In the genomic region with DNA sequence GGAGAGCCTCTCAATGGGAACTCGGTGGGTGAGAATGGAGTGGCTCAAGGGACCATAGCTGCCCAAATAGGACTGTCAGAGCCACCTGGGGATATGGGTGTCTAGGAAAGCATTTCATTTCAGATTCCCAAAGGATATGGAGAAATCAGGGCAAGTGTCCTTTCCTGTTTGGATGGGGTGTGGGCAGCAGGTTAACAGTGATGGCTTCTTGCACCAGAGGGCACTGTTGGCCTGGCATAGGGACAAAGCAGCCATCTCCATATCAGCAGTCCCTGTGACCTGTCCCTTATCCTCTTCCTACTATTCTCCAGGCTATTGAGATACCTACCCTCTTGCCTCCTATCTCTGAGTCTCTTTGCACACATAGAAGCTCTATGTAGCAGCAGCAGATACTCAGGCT, we compare ENCODE assay signal across 14 mouse cellular contexts. TPM values are rescaled to one million over a fixed set of nuclear protein-coding genes. Genes with fewer than 3 reads are reported as not detected.
DNase-seq lines count a peak whose midpoint lies in the region; ATAC-seq and TF ChIP-seq lines count a peak whose summit lies in the region.
"Had no signal": no experiment of that assay in that cellular context is flagged by ENCODE, and none has a peak within 500 bp of the region (broad histone marks: within the 10 kb centered on the region; RNA-seq: fewer than 3 reads in every experiment).

No protein-coding gene starts in this region.

- H3K27ac ChIP-seq in hindbrain, postnatal 0 days: no peak overlapping the region
- no peak overlapping the region for H3K27ac ChIP-seq in hindbrain, embryonic 10.5 days
- H3K27ac ChIP-seq in lung, embryonic 14.5 days (ENCODE audit: low read depth): no peak overlapping the region
- no peak overlapping the region for H3K27ac ChIP-seq in stomach, postnatal 0 days (replicated peaks)
- H3K27ac ChIP-seq: liver, embryonic 13.5 days; midbrain, embryonic 10.5 days had no signal

- H3K27me3 ChIP-seq in hindbrain, postnatal 0 days (ENCODE audit: insufficient read depth, low read length): no peaks in the 10 kb centered on the region
- H3K27me3 ChIP-seq in hindbrain, embryonic 10.5 days (ENCODE audit: insufficient read depth, poor library complexity, severe bottlenecking): no peaks in the 10 kb centered on the region
- no peaks in the 10 kb centered on the region for H3K27me3 ChIP-seq in lung, embryonic 14.5 days (ENCODE audit: insufficient read depth, low read length)
- H3K27me3 ChIP-seq in stomach, postnatal 0 days (ENCODE audit: control insufficient read depth, insufficient read depth, low read length): no peaks in the 10 kb centered on the region

- no peak overlapping the region for H3K9ac ChIP-seq in hindbrain, postnatal 0 days (replicated peaks; ENCODE audit: low read length)
- no peak overlapping the region for H3K9ac ChIP-seq in lung, embryonic 14.5 days
- H3K9ac ChIP-seq in stomach, postnatal 0 days (ENCODE audit: low read length): no peak overlapping the region
- H3K9ac ChIP-seq: liver, embryonic 13.5 days had no signal

- 83% methylated on average over 1 of the region's 1 CpGs for WGBS in hindbrain, postnatal 0 days
- 80% methylated on average over 1 of the region's 1 CpGs for WGBS in hindbrain, embryonic 10.5 days
- WGBS in lung, embryonic 14.5 days: 52% methylated on average over 1 of the region's 1 CpGs
- WGBS in stomach, postnatal 0 days: 48% methylated on average over 1 of the region's 1 CpGs

- H3K36me3 ChIP-seq in hindbrain, postnatal 0 days (ENCODE audit: insufficient read depth, low read length): no peaks in the 10 kb centered on the region
- H3K36me3 ChIP-seq in hindbrain, embryonic 10.5 days: no peaks in the 10 kb centered on the region
- no peaks in the 10 kb centered on the region for H3K36me3 ChIP-seq in lung, embryonic 14.5 days (ENCODE audit: insufficient read depth)
- no peaks in the 10 kb centered on the region for H3K36me3 ChIP-seq in stomach, postnatal 0 days (ENCODE audit: control insufficient read depth, insufficient read depth, low read length)
- H3K36me3 ChIP-seq: liver, embryonic 13.5 days; midbrain, embryonic 10.5 days had no signal

- H3K4me3 ChIP-seq in hindbrain, postnatal 0 days (ENCODE audit: low read length): no peak overlapping the region
- no peak overlapping the region for H3K4me3 ChIP-seq in hindbrain, embryonic 10.5 days
- H3K4me3 ChIP-seq in lung, embryonic 14.5 days (ENCODE audit: low read depth, low read length): no peak overlapping the region
- H3K4me3 ChIP-seq in stomach, postnatal 0 days (ENCODE audit: low read depth, low read length): no peak overlapping the region
- H3K4me3 ChIP-seq: liver, embryonic 13.5 days; midbrain, embryonic 10.5 days had no signal

- TF ChIP-seq CTCF in hindbrain, postnatal 0 days (IDR thresholded peaks at IDR 0.05; ENCODE audit: low read depth): peak; percentile 43
- TF ChIP-seq CTCF in lung, embryonic 14.5 days (IDR thresholded peaks at IDR 0.05; ENCODE audit: low read depth): peak; percentile 37; the same call in 1 of the 2 replicates
- peak; percentile 67 for TF ChIP-seq CTCF in stomach, postnatal 0 days (IDR thresholded peaks at IDR 0.05; ENCODE audit: low read depth)

- H3K4me2 ChIP-seq in hindbrain, postnatal 0 days (ENCODE audit: low read depth, low read length): no peak overlapping the region
- H3K4me2 ChIP-seq in lung, embryonic 14.5 days: no peak overlapping the region
- H3K4me2 ChIP-seq in stomach, postnatal 0 days (replicated peaks; ENCODE audit: low read depth): no peak overlapping the region
- H3K4me2 ChIP-seq: liver, embryonic 13.5 days had no signal

- H3K4me1 ChIP-seq in hindbrain, postnatal 0 days (ENCODE audit: insufficient read depth, low read length): 0 out of 2 replicates have a peak, but pooled peaks cover 2% of the 10 kb centered on the region
- peaks cover 9% of the 10 kb centered on the region; the same call in 1 of the 2 replicates for H3K4me1 ChIP-seq in hindbrain, embryonic 10.5 days (replicated peaks)
- H3K4me1 ChIP-seq in lung, embryonic 14.5 days (ENCODE audit: insufficient read depth): no peaks in the 10 kb centered on the region
- H3K4me1 ChIP-seq in stomach, postnatal 0 days (replicated peaks; ENCODE audit: control insufficient read depth, insufficient read depth): no peaks in the 10 kb centered on the region

- ATAC-seq in hindbrain, postnatal 0 days: no peak
- no peak for ATAC-seq in lung, embryonic 14.5 days (ENCODE audit: insufficient read depth)
- no peak for ATAC-seq in stomach, postnatal 0 days (ENCODE audit: low FRiP score, low TSS enrichment)
- ATAC-seq in megakaryocyte, adult 5-6 weeks (ENCODE audit: poor library complexity, severe bottlenecking): no peak

- no peak for TF ChIP-seq EP300 in stomach, postnatal 0 days (optimal IDR thresholded peaks at IDR 0.05)

- DNase-seq in adrenal gland, postnatal 10 days: peak; percentile 54
- DNase-seq in adrenal gland, postnatal 36 days: no peak
- DNase-seq in hindbrain, postnatal 0 days (ENCODE audit: low spot score): no peak
- no peak for DNase-seq in hindbrain, embryonic 10.5 days (ENCODE audit: low spot score)
- no peak for DNase-seq in lung, embryonic 14.5 days
- no peak for DNase-seq in lung, postnatal 10 days
- DNase-seq in stomach, postnatal 0 days (ENCODE audit: low spot score): no peak
- DNase-seq: gastrocnemius, postnatal 25 days; heart, postnatal 36 days; layer of hippocampus, postnatal 36 days; liver, embryonic 13.5 days; right cerebral cortex, adult 18-20 months had no signal

- no peaks in the 10 kb centered on the region for H3K9me3 ChIP-seq in hindbrain, postnatal 0 days (ENCODE audit: low read length)
- no peaks in the 10 kb centered on the region for H3K9me3 ChIP-seq in hindbrain, embryonic 10.5 days
- no peaks in the 10 kb centered on the region for H3K9me3 ChIP-seq in lung, embryonic 14.5 days (ENCODE audit: low read depth, low read length)
- H3K9me3 ChIP-seq in stomach, postnatal 0 days (ENCODE audit: control insufficient read depth, low read length): no peaks in the 10 kb centered on the region
- H3K9me3 ChIP-seq: liver, embryonic 13.5 days; midbrain, embryonic 10.5 days had no signal

RNA-seq across cellular contexts. Expression of gene Lrfn4, which starts 26.4 kb away (rescaled TPM):
- 10 to 100 TPM in 1 of 2 experiments, 1 to 10 TPM in 1; 7.3 to 10.2 TPM for total RNA-seq in adrenal gland, postnatal 10 days (2021)
- 1 to 10 TPM; 5.5 to 6.9 TPM for total RNA-seq in adrenal gland, postnatal 36 days (2021)
- total RNA-seq in hindbrain, postnatal 0 days (2014; rRNA removed): 172 and 178 TPM in 2 replicates
- 14.1 and 15.6 TPM in 2 replicates for polyA plus RNA-seq in hindbrain, postnatal 0 days (2015; fragmentation: Nextera tagmentation; extraction: Ambion mirVana)
- polyA plus RNA-seq in hindbrain, embryonic 10.5 days (2016; fragmentation: Nextera tagmentation; extraction: Ambion mirVana): 5.9 and 8.2 TPM in 2 replicates
- 10.0 and 10.1 TPM in 2 replicates for polyA plus RNA-seq in lung, embryonic 14.5 days (2014; fragmentation: Nextera tagmentation; extraction: Ambion mirVana)
- 4.3 and 5.0 TPM in 2 replicates for polyA plus RNA-seq in stomach, postnatal 0 days (2015; fragmentation: Nextera tagmentation; extraction: Ambion mirVana)
- 0.09 and 0.30 TPM in 2 replicates for total RNA-seq in megakaryocyte, adult 5-6 weeks (2015)
- total RNA-seq in megakaryocyte, adult 5-6 weeks (2017): 0.29 and 0.65 TPM in 2 replicates

RNA-seq across cellular contexts. Expression of gene Rce1, which starts 36.4 kb away (rescaled TPM):
- 10 to 100 TPM; 23.7 to 30.9 TPM for total RNA-seq in adrenal gland, postnatal 10 days (2021)
- 10 to 100 TPM; 36.2 to 38.3 TPM for total RNA-seq in adrenal gland, postnatal 36 days (2021)
- total RNA-seq in hindbrain, postnatal 0 days (2014; rRNA removed): 59.6 and 77.1 TPM in 2 replicates
- polyA plus RNA-seq in hindbrain, postnatal 0 days (2015; fragmentation: Nextera tagmentation; extraction: Ambion mirVana): 47.6 and 48.9 TPM in 2 replicates
- 80.0 and 81.4 TPM in 2 replicates for polyA plus RNA-seq in hindbrain, embryonic 10.5 days (2016; fragmentation: Nextera tagmentation; extraction: Ambion mirVana)
- 72.6 and 74.7 TPM in 2 replicates for polyA plus RNA-seq in lung, embryonic 14.5 days (2014; fragmentation: Nextera tagmentation; extraction: Ambion mirVana)
- 46.4 and 49.4 TPM in 2 replicates for polyA plus RNA-seq in stomach, postnatal 0 days (2015; fragmentation: Nextera tagmentation; extraction: Ambion mirVana)
- total RNA-seq in megakaryocyte, adult 5-6 weeks (2015): 18.4 and 23.4 TPM in 2 replicates
- 12.4 and 20.0 TPM in 2 replicates for total RNA-seq in megakaryocyte, adult 5-6 weeks (2017)

Comparison
In these comparisons a context has a peak if more than half of its experiments do, and no peak if none do; other contexts are left out.
1. RNA of gene Lrfn4, which starts 26.4 kb away (total RNA-seq): 172 to 178 TPM in hindbrain, postnatal 0 days; 7.3 to 10.2 TPM in adrenal gland, postnatal 10 days, 5.5 to 6.9 TPM in adrenal gland, postnatal 36 days and 0.09 to 0.65 TPM in megakaryocyte, adult 5-6 weeks; every median in the first group is over 10 times any median in the second.
2. Peak in every context shown above with its lines, with median percentiles within 50 percentile points of each other: CTCF ChIP-seq.